Mouse (Mus musculus) limb, embryonic 14.5 days (tissue): ENCODE results near the gene Zfp955a. TPM values are rescaled to one million over a fixed set of nuclear protein-coding genes. Genes with fewer than 3 reads are reported as not detected.
A peak's percentile ranks its signal among the peaks of the same experiment; 100 is the strongest.
"Not testable (repeated sequence)": the region's sequence is repeated elsewhere in the genome, so short reads cannot be mapped to it uniquely, and the experiment has no call there.

Experiments
- ATAC-seq: fragments of 200-750 bp; cut with Nextera tagmentation; 2 replicates; pipeline ENCODE4 v1.8.0; 2017; ENCODE audit warnings: low read depth, moderate number of reproducible peaks, moderate TSS enrichment; ENCODE audit not compliant: low FRiP score
- DNase-seq: peaks from one replicate; pipeline ENCODE4 v3.0.0-alpha.2; 2015; ENCODE audit warnings: low spot score
- H3K27ac ChIP-seq: fragments of 300-500 bp; sonication (generic); replicated peaks from 2 replicates; pipeline ENCODE4 v1.5.1; 2014; ENCODE audit warnings: low read depth, mild to moderate bottlenecking, low read length, moderate library complexity, mixed read lengths
- H3K27me3 ChIP-seq: fragments of 300-500 bp; sonication (generic); 2 replicates; pipeline ENCODE4 v1.6.1; 2014; ENCODE audit warnings: low read length, mixed read lengths; ENCODE audit not compliant: control insufficient read depth, insufficient read depth
- H3K36me3 ChIP-seq: fragments of 300-500 bp; sonication (generic); 2 replicates; pipeline ENCODE4 v1.6.1; 2014; ENCODE audit warnings: mild to moderate bottlenecking, low read length, moderate library complexity, mixed read lengths; ENCODE audit not compliant: control insufficient read depth, insufficient read depth
- H3K4me1 ChIP-seq: fragments of 300-500 bp; sonication (generic); 2 replicates; pipeline ENCODE4 v1.6.1; 2014; ENCODE audit warnings: antibody characterized with exemption, low read length, mixed read lengths; ENCODE audit not compliant: control insufficient read depth, insufficient read depth
- H3K4me2 ChIP-seq: fragments of 300-500 bp; sonication (generic); replicated peaks from 2 replicates; pipeline ENCODE4 v1.6.1; 2014; ENCODE audit warnings: low read depth, mild to moderate bottlenecking, low read length, moderate library complexity; ENCODE audit not compliant: severe bottlenecking
- H3K4me3 ChIP-seq: fragments of 300-500 bp; sonication (generic); replicated peaks from 2 replicates; pipeline ENCODE4 v1.5.1; 2014; ENCODE audit warnings: low read length
- H3K9ac ChIP-seq: fragments of 300-500 bp; sonication (generic); 2 replicates; pipeline ENCODE4 v1.6.1; 2014; ENCODE audit warnings: mild to moderate bottlenecking, low read depth, low read length, moderate library complexity; ENCODE audit not compliant: severe bottlenecking
- H3K9me3 ChIP-seq: fragments of 300-500 bp; sonication (generic); 2 replicates; pipeline ENCODE4 v1.6.1; 2016; ENCODE audit warnings: low read length; ENCODE audit not compliant: control insufficient read depth
- POLR2A ChIP-seq: fragments of 200-500 bp; IDR thresholded peaks from 2 replicates; pipeline ENCODE4 v1.8.0; 2012; ENCODE audit warnings: inconsistent platforms, mild to moderate bottlenecking, moderate library complexity, borderline replicate concordance; ENCODE audit not compliant: insufficient read depth, insufficient read length; ENCODE audit errors: extremely low read depth
- WGBS: fragments of 180-500 bp; shearing (Covaris S2); extraction: QIAGEN DNeasy Blood & Tissue Kit; methylation state at CpG from one replicate; pipeline ENCODE4 v1.1.7; 2014; 5-methylcytosine and 5-hydroxymethylcytosine counted together
- polyA plus RNA-seq, 2 experiments: library from polyadenylated mRNA; depleted of rRNA in 1 of 2; stranded (reverse) in 1 of 2; unstranded in 1 of 2; fragments of >200 nt; fragmentation: Nextera tagmentation in 1 of 2; extraction: Ambion mirVana in 1 of 2; gene quantifications; 2 replicates each; pipeline versions ENCODE4 v1.2.1 to v1.2.3; 2012 to 2014

Zfp955a gene
- polyA plus RNA-seq (2012; rRNA removed) (5.5 and 7.0 TPM in 2 replicates), polyA plus RNA-seq (2014; fragmentation: Nextera tagmentation; extraction: Ambion mirVana) (16.7 and 18.8 TPM in 2 replicates)

DNA sequence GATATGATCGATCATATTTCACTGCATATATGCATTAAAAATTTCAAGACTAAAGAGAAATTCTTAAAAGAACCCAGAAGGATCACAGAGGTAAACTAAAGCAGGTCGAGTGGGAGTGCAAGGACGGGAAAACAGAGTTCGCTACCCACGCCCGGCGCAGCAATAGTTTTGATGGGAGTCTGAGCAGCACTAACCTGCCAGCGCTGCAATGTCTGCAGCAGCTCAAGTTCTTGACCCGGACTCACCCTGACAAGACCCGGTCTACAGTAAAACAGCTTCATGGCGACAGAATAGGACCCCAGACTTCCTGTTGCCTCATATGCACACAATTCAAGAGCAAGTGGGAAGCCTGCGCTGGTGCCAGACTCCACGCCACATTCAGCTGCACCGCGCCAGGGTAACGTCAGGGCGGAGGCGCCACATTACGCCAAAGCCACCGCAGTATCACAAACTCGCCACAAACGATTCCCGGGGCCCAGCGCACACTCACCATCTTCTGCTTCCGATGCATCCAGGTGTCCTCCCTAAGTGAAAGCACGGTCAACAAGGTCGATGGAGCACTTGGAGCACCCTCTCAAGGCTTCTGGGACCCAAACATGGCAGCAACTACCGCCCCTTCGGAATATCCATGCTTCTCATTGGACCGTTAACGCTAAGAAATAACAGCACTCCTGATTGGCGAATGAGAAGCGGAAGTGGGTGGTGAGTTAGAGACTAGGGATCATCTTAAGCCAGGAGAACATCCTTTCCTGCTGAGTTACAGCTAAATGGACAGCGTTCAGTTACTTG, at the start of gene Zfp955a:
Gene Zfp955a, minus strand, starts transcription at position 616 of the 789 bp plus-strand sequence.
- 30% methylated on average over 1 of the region's 34 CpGs for WGBS
- H3K9ac ChIP-seq, H3K4me1 ChIP-seq, H3K27me3 ChIP-seq, H3K27ac ChIP-seq, H3K36me3 ChIP-seq, H3K4me3 ChIP-seq, H3K4me2 ChIP-seq, H3K9me3 ChIP-seq, DNase-seq: not testable (repeated sequence)
- peak; percentile 99 for ATAC-seq

DNA sequence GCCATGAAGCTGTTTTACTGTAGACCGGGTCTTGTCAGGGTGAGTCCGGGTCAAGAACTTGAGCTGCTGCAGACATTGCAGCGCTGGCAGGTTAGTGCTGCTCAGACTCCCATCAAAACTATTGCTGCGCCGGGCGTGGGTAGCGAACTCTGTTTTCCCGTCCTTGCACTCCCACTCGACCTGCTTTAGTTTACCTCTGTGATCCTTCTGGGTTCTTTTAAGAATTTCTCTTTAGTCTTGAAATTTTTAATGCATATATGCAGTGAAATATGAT, 34.9 kb upstream of the Zfp955a start:
- H3K9ac ChIP-seq, H3K9me3 ChIP-seq, H3K4me1 ChIP-seq, H3K36me3 ChIP-seq, DNase-seq, H3K27me3 ChIP-seq, H3K27ac ChIP-seq, H3K4me2 ChIP-seq: not testable (repeated sequence)
- no CpG with 5 or more reads among the region's 9 CpGs for WGBS
- H3K4me3 ChIP-seq: 0 out of 2 replicates have a peak overlapping the region, but pooled peaks have one; percentile 10
- ATAC-seq: 0 out of 2 replicates have a peak, but pooled peaks have one; percentile 20

DNA sequence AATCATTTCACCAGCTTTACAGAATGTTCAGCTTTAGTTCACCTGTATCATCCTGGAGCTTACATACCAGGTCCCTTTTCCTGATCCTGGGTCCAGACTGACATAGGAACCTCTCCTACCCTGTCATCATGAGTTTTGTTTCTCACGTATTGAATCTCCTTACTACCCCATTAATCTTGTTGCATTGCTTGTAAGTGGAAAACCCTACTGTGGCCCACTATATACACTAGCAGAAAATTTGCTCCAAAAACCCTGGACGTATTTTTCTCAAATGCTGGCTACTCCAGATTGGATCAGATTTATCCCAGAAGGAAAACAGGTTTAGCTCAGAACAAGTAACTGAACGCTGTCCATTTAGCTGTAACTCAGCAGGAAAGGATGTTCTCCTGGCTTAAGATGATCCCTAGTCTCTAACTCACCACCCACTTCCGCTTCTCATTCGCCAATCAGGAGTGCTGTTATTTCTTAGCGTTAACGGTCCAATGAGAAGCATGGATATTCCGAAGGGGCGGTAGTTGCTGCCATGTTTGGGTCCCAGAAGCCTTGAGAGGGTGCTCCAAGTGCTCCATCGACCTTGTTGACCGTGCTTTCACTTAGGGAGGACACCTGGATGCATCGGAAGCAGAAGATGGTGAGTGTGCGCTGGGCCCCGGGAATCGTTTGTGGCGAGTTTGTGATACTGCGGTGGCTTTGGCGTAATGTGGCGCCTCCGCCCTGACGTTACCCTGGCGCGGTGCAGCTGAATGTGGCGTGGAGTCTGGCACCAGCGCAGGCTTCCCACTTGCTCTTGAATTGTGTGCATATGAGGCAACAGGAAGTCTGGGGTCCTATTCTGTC, 34.3 kb upstream of the Zfp955a start, which contains the start of gene Zfp955b:
Gene Zfp955b, plus strand, starts transcription at position 506 of the 837 bp plus-strand sequence.
- not testable (repeated sequence) for H3K4me1 ChIP-seq, DNase-seq, H3K27me3 ChIP-seq, H3K9ac ChIP-seq, H3K9me3 ChIP-seq, H3K27ac ChIP-seq, H3K36me3 ChIP-seq
- ATAC-seq: peak; percentile 99
- WGBS: no CpG with 5 or more reads among the region's 25 CpGs
- 0 out of 2 replicates have a peak within 1 kb of the TSS, but pooled peaks have one; percentile 10 for H3K4me3 ChIP-seq
- 0 out of 2 replicates have a peak within 1 kb of the TSS, but pooled peaks have one; percentile 15 for H3K4me2 ChIP-seq

DNA sequence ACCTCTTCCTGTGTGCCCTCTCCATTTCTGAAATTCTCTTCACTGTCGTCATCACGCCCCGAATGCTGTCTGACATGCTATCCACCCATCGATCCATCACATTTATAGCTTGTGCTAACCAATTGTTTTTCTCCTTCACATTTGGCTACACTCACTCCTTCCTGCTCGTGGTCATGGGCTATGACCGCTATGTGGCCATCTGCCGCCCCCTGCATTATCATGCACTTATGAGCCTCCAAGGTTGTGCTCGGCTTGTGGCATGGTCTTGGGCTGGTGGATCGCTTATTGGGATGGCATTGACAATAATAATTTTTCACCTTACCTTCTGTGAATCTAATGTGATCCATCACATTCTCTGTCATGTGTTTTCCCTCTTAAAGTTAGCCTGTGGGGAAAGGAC, 14.0 kb upstream of the Zfp955a start:
- Histone ChIP-seq H3K4me3 (no peak overlapping the region), H3K27ac (no peak overlapping the region), H3K9ac (no peak overlapping the region), H3K36me3 (no peaks in the 10 kb centered on the region), H3K27me3 (no peaks in the 10 kb centered on the region), H3K9me3 (no peaks in the 10 kb centered on the region), H3K4me2 (no peak overlapping the region), H3K4me1 (no peaks in the 10 kb centered on the region)
- no peak for TF ChIP-seq POLR2A
- DNase-seq (no peak), ATAC-seq (no peak)
- WGBS: 87% methylated on average over 9 of the region's 9 CpGs

DNA sequence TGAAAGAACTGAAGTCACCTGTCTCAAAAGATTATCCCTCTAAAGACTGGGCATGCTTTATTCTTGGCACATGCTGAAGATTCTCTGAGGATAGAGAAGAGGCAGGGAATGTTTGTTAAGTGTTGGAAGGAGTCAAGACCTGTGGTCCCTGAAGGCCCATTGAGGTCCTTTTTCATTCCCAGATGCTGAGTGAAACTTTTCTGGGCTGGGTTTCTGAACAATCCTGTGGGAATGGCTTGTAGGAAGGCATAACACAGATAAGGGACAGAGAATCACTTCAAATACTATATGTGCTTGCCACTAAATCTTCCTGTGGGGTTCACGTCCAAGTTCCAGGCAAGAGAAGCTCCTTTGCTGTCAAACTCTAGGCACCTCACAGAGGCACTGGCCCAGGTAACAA, 9.4 kb upstream of the Zfp955a start, which contains the start of gene Olfr63:
Gene Olfr63, plus strand, starts transcription at position 301 of the 400 bp plus-strand sequence.
- no peak for DNase-seq
- Histone ChIP-seq H3K36me3 (no peaks in the 10 kb centered on the region), H3K4me2 (no peak within 1 kb of the TSS), H3K27ac (no peak within 1 kb of the TSS), H3K4me1 (no peaks in the 10 kb centered on the region), H3K9ac (no peak within 1 kb of the TSS), H3K9me3 (no peaks in the 10 kb centered on the region), H3K4me3 (no peak within 1 kb of the TSS), H3K27me3 (no peaks in the 10 kb centered on the region)
- no peak for ATAC-seq
- TF ChIP-seq POLR2A: no peak
- 68% methylated on average over 1 of the region's 1 CpGs for WGBS

- not testable (repeated sequence) for ATAC-seq
- WGBS: no CpG with 5 or more reads among the region's 2 CpGs
Observed at GRCm38 (mm10) chr17:33255319-33255657, 343 bp upstream of the Zfp955a start.

DNA sequence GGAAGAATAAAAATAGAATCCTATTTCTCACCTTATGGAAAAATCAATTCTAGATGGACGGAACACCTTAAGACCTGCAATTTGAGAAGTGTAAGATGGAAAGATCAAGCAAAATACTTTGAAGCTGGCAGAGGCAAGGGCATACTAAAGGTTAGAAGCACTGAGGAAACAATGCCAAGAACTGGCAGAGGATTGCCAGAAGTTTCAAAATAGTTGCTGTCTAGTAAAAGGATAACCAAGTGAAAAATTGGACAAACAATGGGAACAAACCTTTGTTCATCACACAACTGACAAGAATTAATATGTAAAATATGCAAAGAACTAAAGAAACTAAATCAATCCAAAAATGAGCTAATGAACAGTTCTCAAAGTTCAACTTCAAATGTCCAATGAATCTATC, 18.3 kb downstream of the Zfp955a start:
- DNase-seq, H3K4me3 ChIP-seq, H3K9me3 ChIP-seq, H3K9ac ChIP-seq, H3K4me1 ChIP-seq, H3K27ac ChIP-seq, H3K4me2 ChIP-seq, H3K27me3 ChIP-seq, ATAC-seq: not testable (repeated sequence)
- 95% methylated on average over 1 of the region's 1 CpGs for WGBS
- peaks cover 14% of the 10 kb centered on the region for H3K36me3 ChIP-seq

More at GRCm38 (mm10) chr17:33255319-33255657, 343 bp upstream of the Zfp955a start:
- not testable (repeated sequence) for H3K9me3 ChIP-seq, H3K27me3 ChIP-seq, H3K4me1 ChIP-seq, H3K36me3 ChIP-seq, H3K27ac ChIP-seq, H3K4me2 ChIP-seq, H3K9ac ChIP-seq, H3K4me3 ChIP-seq, DNase-seq
